Mouse (Mus musculus) gastrocnemius, postnatal 4 days (tissue): ENCODE measurements at regions not wholly inside any gene's neighbourhood (a gene's known extent, or its start where the extent isn't known, plus 50 kb on each side); places are given as distances from the start of the nearest gene placed in this dataset.
A peak's percentile ranks its signal among the peaks of the same experiment; 100 is the strongest.

Experiments
- DNase-seq, 2 experiments: peaks; one replicate each; pipeline ENCODE4 v3.0.0; 2021 to 2022; ENCODE audit warnings: low spot score in 2 of 2, mixed read lengths in 2 of 2

- no peak for DNase-seq
Measured at GRCm38 (mm10) chr9:84285604-84286003, 360.7 kb downstream of the Bckdhb start.

DNA sequence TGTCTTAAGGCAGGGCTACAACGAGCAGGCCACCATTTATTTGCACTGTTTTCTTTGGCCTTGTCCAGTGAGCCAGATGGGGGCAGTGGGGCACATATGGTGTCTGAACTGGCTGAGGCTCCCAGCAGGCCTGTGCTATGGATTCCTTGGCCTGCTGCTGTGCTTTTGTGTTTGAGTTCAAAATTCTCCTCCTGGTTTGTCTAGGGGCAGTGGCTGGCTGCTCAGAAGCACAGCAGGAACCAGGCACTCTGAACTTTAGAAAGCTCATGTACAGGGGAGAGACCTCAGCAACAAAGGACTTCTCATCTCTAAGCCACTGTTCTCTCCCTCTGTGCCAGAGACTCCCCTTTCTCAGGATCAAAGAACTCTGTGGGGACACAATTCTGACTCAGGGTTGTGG is 370.9 kb downstream of the Bckdhb start:
- no peak for DNase-seq

DNA sequence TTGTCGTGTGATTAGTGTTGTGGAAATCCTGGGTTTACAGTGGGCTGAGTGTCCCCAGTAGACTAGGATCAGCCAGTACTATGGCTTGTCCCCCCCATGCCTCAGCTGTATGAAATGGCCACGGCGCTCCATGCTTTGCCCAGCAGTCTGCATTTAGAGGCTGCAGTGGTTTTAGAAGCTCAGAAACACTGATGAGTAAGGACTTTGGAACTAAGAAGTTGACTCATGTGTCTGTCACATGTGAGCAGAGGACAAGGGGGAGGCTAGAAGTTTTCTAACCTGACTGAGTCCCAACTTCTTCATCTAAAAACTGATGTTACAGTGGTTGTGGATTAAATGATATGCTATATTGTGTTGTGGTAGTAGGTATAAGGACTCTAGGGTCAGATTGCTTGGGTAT is 371.5 kb downstream of the Bckdhb start:
- DNase-seq: no peak

GRCm38 (mm10) chr9:84304398-84304797 is 379.5 kb downstream of the Bckdhb start:
- DNase-seq: no peak

DNA sequence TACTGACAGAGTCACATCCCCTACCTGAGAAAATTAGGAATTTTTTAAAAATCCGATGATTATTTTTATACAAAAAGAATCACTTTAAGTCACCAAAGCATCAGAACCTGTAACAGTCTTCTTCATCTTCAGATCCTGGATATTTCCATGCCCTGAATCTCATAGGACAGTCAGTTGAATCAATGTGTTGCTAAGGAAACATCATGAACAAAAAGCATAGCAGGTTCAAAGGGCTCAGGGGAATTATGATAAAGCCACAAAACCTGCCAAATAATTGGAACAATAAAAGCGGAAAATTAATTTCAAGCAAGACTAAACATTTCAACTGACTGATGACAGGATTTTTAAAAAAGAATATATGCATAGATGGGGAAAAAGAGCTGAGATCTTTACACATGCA is 393.9 kb downstream of the Bckdhb start:
- DNase-seq: no peak

- DNase-seq: no peak
Measured at GRCm38 (mm10) chr9:84319338-84319737, 394.4 kb downstream of the Bckdhb start.

DNA sequence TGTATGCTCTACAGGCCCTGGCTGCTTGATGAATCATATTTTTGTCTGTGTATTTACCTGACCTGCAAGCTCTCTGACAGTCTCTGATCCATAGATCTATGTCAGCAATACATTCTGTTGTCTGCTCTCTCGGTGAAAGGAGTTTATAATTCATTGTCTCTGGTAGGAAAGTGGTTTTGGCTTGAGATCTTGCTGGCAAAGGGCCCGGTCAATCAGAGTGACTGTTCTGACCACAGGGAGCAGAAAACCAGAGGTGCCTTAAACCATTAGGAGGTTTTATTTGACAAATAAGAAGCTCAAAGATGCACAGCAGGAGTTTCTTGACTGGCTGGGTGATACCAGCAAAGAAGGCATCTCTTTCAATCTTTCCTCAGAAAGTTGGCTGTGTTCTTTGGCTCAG is 398.2 kb downstream of the Bckdhb start:
- DNase-seq: peak in 1 of 2 experiments; percentile 10

DNA sequence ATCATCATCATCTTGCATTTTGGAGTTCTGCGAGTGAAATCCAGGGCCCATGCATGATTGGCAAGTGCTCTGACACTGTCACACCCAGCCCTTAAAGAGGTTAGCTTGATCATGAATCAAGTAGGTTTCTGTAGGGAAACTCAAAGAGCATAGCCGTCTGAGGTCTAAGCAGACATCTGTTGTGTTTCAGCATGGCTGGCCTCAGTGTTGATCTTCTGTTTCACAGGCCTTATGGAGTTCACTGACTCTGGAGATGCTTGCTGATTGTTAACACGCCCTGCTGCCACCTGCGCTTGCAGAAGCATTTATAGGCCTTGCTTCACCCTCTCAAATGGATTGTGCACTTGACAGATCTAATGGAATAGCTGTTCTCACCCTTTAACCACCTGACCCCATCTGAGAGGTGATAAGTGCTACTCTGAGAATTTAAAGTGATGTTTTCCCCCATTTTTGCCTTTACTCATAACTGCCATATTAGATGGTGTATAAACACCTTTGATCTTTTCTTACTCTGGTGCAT is 406.2 kb downstream of the Bckdhb start:
- DNase-seq: no peak

DNA sequence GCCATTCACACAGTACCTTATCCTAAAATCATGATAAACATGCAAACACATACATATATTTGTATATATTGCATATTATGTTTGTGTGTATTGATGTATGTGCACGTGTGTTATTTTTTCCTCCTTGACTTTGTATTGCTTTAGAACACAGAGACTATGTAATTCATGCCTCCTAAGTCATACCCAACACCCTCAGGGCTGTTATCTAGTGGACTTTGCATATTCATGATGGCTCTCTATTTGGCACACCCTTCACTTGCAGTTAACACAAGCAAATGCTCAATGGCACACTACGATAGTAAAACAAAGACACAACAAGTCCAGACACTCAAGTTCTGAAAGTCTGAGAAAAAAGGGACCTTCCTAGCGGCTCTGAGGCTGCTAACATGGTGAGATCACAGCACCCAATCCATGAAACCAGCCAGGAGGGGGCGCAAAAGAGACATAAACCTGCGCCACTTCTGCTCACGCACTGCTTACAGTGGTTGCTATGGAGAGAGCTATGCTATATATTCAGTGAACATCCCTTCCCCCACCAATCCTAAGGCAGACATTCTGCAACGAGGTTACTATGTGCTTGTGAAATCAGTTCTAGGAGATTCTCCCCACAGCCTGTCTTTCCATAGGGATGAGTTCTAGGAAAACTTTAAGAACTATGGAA is 418.6 kb downstream of the Bckdhb start:
- DNase-seq: peak; percentile 48 to 69

DNA sequence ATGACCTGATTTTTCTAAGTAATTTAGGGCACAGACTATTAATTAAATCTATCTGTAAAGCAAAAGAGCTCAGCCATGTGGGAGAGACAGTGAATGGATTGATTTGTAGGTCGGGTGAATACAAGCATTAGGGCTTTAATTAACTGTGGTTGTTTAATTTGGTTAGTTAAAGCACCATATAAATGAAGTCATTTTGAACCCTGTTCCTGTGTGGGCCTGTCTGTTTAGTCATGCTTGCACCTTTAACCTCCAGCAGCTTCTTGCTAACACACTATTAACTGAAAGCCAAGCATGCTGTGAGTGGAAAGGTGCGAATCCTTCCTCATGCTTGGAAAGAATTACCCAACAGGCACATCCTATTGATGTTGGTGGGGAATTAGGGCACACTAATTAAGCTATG is 425.3 kb downstream of the Bckdhb start:
- no peak for DNase-seq

- no peak for DNase-seq
Measured at GRCm38 (mm10) chr9:84354409-84354808, 429.5 kb downstream of the Bckdhb start.

DNA sequence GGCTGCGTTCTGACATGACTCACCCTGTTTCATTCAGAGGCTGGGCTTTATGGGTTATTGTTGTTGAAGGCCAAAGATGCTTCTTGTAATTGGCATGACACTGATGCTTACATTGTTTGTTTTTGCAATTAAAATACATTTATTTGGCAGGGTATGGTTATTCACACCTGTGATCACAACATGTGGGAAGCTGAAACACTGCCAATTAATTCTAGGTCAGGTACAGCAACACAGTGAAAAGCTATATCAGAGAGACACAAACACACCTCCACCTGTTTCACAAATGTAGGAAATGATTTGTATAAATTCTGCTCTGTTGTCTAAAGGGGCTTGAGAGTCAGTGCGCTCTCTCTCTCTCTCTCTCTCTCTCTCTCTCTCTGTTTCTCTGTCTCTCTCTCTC is 431.2 kb downstream of the Bckdhb start:
- DNase-seq: no peak

- no peak for DNase-seq
Measured at GRCm38 (mm10) chr9:84359879-84360278, 434.9 kb downstream of the Bckdhb start.

DNA sequence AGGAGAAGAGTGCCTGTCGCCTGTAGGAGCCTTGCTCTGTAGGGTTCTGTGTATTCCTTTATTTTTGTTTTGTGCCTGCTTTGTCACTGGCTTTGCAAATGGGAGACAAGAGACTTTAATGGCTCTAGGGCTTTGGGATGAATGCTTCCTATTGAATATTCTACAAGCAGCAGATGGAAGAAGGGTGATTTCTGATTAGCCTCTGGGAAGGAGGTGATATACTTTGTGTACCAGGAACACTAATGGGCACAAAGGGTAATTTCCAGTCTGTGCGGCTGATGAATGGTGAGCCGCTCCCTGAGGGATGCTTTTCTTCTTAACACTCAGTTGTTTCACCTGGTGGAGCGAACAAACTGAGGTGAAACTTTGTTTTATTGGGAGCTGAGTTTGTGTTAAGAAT is 435.5 kb downstream of the Bckdhb start:
- DNase-seq: no peak

GRCm38 (mm10) chr9:84363478-84363877 is 438.5 kb downstream of the Bckdhb start:
- DNase-seq: no peak

GRCm38 (mm10) chr9:84369200-84369599 is 444.3 kb downstream of the Bckdhb start:
- DNase-seq: no peak

DNA sequence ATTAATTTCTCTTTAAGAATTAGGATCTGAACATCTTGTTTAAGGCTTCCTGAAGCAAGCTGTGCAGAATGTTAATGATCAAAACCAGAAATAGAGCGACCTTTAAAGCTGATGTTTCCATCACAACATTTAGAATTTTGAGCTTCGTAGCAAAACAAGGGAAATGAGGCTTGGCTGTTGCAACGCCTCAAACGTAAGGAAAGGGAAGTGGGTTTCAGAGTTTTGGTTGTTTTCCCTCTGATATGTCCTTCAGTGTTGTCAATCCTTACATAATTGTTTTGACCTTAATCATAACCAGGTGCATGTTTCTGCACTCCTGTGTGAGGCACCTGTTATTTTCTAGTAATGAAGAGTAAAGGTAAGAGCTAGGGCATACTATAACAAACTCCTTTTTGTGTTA is 445.3 kb downstream of the Bckdhb start:
- DNase-seq: no peak

- no peak for DNase-seq
Measured at GRCm38 (mm10) chr9:84375746-84376145, 450.8 kb downstream of the Bckdhb start.

DNA sequence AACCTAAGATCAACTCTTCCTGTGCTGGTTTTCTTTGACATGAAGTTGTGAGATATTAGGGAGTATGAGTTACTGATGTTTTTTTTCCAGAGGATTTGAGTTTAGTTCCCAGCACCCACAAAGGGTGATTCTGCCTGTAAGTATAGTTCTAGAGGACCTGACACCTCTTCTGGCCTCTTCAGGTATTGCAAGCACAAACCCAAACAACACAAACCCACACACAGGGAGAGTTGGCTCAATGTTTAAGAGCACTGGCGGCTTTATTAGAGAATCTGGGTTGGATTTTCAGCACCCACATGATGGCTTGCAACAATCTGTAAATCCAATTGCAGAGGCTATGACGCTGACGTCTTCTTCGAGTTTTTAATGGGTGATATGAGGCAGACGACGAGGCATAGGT is 451.7 kb downstream of the Bckdhb start:
- DNase-seq: no peak

GRCm38 (mm10) chr9:84381942-84382341 is 457.0 kb downstream of the Bckdhb start:
- no peak for DNase-seq

DNA sequence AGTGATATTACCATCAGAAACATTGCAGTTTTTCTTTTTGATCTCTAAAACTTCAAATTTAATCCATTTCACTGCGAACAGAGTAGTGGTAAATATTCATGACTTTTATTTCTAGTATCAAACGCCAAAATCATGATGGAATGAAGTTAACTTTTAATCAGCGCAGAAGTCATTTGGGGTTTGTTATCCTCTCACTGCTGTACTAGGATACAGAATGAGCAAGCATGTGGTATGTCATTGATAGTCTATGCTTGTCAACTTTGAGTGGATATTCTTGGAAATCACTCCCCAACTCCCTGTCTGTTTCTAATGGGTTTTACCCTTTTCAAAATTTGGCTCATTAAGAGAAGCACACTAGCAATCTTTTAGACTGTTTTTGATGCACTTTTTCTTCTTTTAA is 464.9 kb downstream of the Bckdhb start:
- no peak for DNase-seq

GRCm38 (mm10) chr9:84394536-84395314 is 469.8 kb downstream of the Bckdhb start:
- peak in 1 of 2 experiments; percentile 10 for DNase-seq

- DNase-seq: no peak
Measured at GRCm38 (mm10) chr9:84399481-84399880, 474.5 kb downstream of the Bckdhb start.
